Mouse (Mus musculus): Measurements from ENCODE around the gene Usp33. TPM values are rescaled to one million over a fixed set of nuclear protein-coding genes. Genes with fewer than 3 reads are reported as not detected.

Usp33 gene
- polyA plus RNA-seq, 1 experiment = 24.1 TPM

GRCm38 (mm10) chr3:152353434-152354177 is 7.3 kb downstream of the Usp33 start:
- Histone ChIP-seq H3K4me3 (ENCODE audit: insufficient read depth, low read depth, low read length) (no peak overlapping the region), H3K27ac (replicated peaks; ENCODE audit: low read depth, low read length) (no peak overlapping the region), H3K4me1 (ENCODE audit: control insufficient read depth, insufficient read depth, insufficient read length, low read length) (peaks cover 5% of the 10 kb centered on the region)

DNA sequence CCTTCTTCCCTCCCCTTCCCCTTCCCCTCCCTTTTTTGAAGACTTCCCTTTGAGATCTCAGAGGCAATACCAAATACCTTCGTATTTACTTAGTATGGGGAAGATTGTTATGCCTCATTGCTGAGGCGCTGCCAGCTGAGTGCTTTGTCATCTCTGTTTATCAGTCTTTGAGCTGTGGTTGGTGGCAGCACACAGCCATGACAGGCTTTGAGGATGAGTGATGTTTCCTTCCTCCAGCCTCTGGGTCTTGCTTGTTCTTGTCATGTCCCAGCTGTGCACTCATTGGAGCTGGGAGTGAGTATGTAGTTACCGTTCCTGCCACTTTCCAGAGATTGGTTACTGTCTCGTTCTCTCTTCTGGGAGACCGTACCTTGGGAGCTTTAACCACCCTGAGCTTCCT is 9.1 kb downstream of the Usp33 start:
- no peak overlapping the region for H3K4me3 ChIP-seq (ENCODE audit: insufficient read depth, low read depth, low read length)
- H3K4me1 ChIP-seq (ENCODE audit: control insufficient read depth, insufficient read depth, insufficient read length, low read length) = peaks cover 5% of the 10 kb centered on the region; the same call in 1 of the 2 replicates

DNA sequence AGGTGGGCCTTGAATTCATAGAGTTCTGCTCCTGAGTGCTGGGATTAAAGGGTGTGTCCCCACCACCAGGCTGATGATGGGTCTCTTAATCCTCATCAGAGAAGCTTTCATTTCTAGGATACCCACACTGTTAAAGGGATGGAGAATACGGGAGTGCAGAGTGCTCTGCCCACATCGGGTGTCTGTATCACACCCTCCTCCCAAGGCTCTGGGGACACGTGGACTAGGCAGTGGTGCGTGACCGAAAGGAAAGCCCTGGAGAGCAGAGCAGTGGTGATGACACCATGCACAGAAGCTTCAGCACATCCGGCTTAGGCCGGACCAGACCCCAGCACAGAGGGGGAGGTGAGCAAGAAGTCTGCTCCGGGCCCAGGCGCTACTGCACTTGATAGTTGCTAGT is 10.5 kb downstream of the Usp33 start:
- Histone ChIP-seq H3K27ac (replicated peaks; ENCODE audit: low read depth, low read length) (no peak overlapping the region), H3K4me3 (ENCODE audit: insufficient read depth, low read depth, low read length) (no peak overlapping the region), H3K4me1 (ENCODE audit: control insufficient read depth, insufficient read depth, insufficient read length, low read length) (no peaks in the 10 kb centered on the region)

More for the DNA sequence above, 9.1 kb downstream of the Usp33 start:
- H3K27ac ChIP-seq (replicated peaks; ENCODE audit: low read depth, low read length) = no peak overlapping the region

- no peaks in the 10 kb centered on the region for H3K4me1 ChIP-seq (ENCODE audit: control insufficient read depth, insufficient read depth, insufficient read length, low read length)
- no peak overlapping the region for H3K4me3 ChIP-seq (ENCODE audit: insufficient read depth, low read depth, low read length)
- no peak overlapping the region for H3K27ac ChIP-seq (replicated peaks; ENCODE audit: low read depth, low read length)
These were observed 12.9 kb downstream of the Usp33 start for GRCm38 (mm10) chr3:152359151-152359550.

DNA sequence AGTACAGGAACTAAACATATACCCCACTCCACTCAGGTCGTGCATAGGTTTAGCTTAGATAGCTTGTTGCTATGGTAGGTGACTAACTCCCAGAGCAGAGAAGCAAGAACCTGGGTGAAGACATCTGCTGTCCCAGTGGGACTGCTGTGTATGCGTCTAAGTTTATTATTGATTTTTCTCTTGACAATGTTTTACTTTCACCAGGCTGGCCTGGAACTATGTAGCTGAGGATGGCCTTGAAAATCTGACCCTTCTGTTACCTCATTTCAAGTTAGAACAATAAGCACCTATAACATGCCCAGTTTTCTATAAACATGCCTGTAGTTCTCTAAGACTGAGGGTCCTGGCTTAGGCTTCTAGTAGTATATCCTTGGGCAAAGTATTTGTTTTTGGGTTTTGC is 17.9 kb downstream of the Usp33 start:
- H3K27ac ChIP-seq (replicated peaks; ENCODE audit: low read depth, low read length) = no peak overlapping the region
- no peak overlapping the region for H3K4me3 ChIP-seq (ENCODE audit: insufficient read depth, low read depth, low read length)
- no peaks in the 10 kb centered on the region for H3K4me1 ChIP-seq (ENCODE audit: control insufficient read depth, insufficient read depth, insufficient read length, low read length)

- Histone ChIP-seq H3K4me1 (ENCODE audit: control insufficient read depth, insufficient read depth, insufficient read length, low read length) (no peaks in the 10 kb centered on the region), H3K27ac (replicated peaks; ENCODE audit: low read depth, low read length) (no peak overlapping the region), H3K4me3 (ENCODE audit: insufficient read depth, low read depth, low read length) (no peak overlapping the region)
These were observed 29.8 kb downstream of the Usp33 start for GRCm38 (mm10) chr3:152376063-152376462.

DNA sequence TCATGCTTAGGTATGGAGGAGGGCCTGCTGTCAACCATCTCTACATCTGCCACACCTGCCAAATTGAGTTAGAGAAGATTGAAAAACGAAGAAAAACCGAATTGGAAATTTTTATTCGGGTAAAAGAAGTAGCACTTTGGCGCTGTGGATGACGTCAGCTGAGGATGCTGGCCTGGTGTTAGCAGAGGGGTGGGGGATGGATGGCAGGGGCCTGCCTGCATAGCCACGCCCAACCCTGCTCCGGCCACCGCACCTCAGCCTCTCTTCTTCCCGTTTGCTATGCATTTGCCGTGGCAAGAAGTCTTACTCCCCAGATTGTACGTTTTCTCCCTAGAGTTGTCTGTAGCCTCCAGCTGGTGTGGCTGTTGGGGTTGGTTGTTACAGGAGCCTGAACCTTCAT is 37.8 kb downstream of the Usp33 start:
- H3K27ac ChIP-seq (replicated peaks; ENCODE audit: low read depth, low read length) = no peak overlapping the region
- H3K4me1 ChIP-seq (ENCODE audit: control insufficient read depth, insufficient read depth, insufficient read length, low read length) = no peaks in the 10 kb centered on the region
- H3K4me3 ChIP-seq (ENCODE audit: insufficient read depth, low read depth, low read length) = no peak overlapping the region

DNA sequence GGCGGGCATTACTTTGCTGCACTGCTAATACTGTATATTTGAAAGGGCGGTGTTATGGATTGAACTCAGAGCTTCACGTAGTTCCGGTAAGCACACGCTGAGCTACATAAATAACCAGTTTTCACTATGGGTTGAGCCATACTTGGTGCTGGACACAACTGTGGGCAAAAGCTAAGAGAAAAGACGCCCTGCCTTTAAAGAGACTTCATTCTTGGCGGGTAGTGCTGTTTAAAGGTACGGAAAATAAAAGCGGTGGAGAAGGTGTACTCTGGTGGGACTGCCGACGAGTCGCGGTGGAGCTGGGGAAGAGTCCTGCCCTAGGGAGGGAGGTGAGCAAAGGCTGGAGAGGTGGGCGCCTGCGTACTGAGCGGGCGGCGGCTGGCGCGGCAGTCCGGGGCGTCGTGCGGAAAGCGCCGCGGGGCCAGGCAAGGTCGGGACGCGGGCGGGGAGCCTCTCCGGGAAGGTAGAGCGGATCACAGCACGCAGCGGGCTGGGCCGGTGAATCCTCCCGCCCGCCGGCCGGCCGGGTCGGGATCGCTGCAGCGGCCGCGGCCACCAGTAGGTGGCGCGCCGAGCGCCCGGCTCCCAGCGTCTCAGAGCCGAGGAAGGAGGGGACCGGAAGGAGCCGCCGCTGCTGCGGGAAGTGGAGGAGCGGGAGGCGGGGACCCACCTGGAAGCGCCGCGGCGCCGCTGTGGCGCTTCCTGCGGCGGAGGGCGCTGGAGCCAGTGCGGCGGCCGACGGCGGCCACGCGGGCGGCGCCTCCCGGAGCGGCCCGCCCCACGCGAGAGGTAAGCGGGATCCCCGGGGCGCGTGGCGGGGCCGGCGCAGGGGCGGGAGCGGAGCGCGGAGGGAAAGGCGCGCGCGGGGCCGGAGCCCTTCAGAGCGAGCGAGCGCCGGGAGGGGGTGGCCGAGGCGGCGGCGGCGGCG is 49.3 kb downstream of the Usp33 start, which contains the start of gene Zzz3:
Zzz3 (plus strand) TSS at position 124 of the 928 bp plus-strand sequence.
- H3K27ac ChIP-seq (replicated peaks; ENCODE audit: low read depth, low read length) = peak within 1 kb of the TSS; percentile 99
- H3K4me3 ChIP-seq (ENCODE audit: insufficient read depth, low read depth, low read length) = peak within 1 kb of the TSS; percentile 90

GRCm38 (mm10) chr3:152396278-152396987 is 50.2 kb downstream of the Usp33 start:
- H3K27ac ChIP-seq (replicated peaks; ENCODE audit: low read depth, low read length) = peak overlapping the region; percentile 99
- H3K4me3 ChIP-seq (ENCODE audit: insufficient read depth, low read depth, low read length) = peak overlapping the region; percentile 90
- H3K4me1 ChIP-seq (ENCODE audit: control insufficient read depth, insufficient read depth, insufficient read length, low read length) = peaks cover 6% of the 10 kb centered on the region; the same call in 1 of the 2 replicates

More for the DNA sequence above, 49.3 kb downstream of the Usp33 start, which contains the start of gene Zzz3:
- peaks cover 4% of the 10 kb centered on the region; the same call in 1 of the 2 replicates for H3K4me1 ChIP-seq (ENCODE audit: control insufficient read depth, insufficient read depth, insufficient read length, low read length)

DNA sequence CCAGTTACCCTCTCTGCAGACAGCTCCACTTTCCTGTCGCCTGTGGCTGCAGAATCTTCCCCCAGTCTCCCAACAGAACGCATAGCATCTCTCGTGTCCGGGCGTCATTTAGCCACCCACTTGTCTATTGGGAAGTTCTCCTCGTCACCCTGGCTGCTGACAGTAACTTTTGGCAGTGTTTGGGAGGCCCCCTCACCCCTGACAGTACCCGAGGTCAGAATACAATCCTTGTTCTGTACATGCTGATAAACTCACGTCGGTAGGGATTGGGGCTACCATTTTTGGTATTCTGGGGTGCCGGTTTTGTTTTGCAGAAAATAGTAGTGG is 50.7 kb downstream of the Usp33 start:
- Histone ChIP-seq H3K4me3 (ENCODE audit: insufficient read depth, low read depth, low read length) (peak overlapping the region; percentile 90), H3K4me1 (ENCODE audit: control insufficient read depth, insufficient read depth, insufficient read length, low read length) (peaks cover 7% of the 10 kb centered on the region; the same call in 1 of the 2 replicates), H3K27ac (replicated peaks; ENCODE audit: low read depth, low read length) (peak overlapping the region; percentile 83)

- Histone ChIP-seq H3K27ac (replicated peaks; ENCODE audit: low read depth, low read length) (peak overlapping the region; percentile 83), H3K4me1 (ENCODE audit: control insufficient read depth, insufficient read depth, insufficient read length, low read length) (peaks cover 7% of the 10 kb centered on the region; the same call in 1 of the 2 replicates), H3K4me3 (ENCODE audit: insufficient read depth, low read depth, low read length) (peak overlapping the region; percentile 90)
These were observed 51.2 kb downstream of the Usp33 start for GRCm38 (mm10) chr3:152397335-152397940.

DNA sequence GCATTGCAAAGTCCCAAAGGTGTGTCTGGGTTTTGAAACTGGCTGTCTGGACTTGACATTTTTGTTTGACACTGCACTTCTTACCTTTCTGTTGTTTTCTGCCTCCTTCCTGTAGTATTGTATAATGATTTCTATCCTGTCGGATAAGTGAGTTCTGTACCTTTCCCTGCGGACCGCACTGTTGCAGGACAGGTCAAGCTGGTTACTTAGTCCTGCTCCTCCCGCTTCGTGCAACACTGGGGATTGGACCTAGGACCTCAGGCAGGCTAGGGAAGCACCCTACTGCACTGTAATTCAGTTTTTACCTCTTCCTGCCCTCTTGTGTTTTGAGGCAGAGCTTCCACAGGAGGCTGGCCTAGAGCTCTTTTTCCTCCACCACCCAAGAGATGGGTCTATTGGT is 54.2 kb downstream of the Usp33 start:
- Histone ChIP-seq H3K4me3 (ENCODE audit: insufficient read depth, low read depth, low read length) (no peak overlapping the region), H3K4me1 (ENCODE audit: control insufficient read depth, insufficient read depth, insufficient read length, low read length) (peaks cover 13% of the 10 kb centered on the region), H3K27ac (replicated peaks; ENCODE audit: low read depth, low read length) (no peak overlapping the region; the same call in 1 of the 2 replicates)

- Histone ChIP-seq H3K27ac (replicated peaks; ENCODE audit: low read depth, low read length) (no peak overlapping the region), H3K4me1 (ENCODE audit: control insufficient read depth, insufficient read depth, insufficient read length, low read length) (peaks cover 13% of the 10 kb centered on the region), H3K4me3 (ENCODE audit: insufficient read depth, low read depth, low read length) (no peak overlapping the region)
These were observed 54.6 kb downstream of the Usp33 start for GRCm38 (mm10) chr3:152400875-152401274.

GRCm38 (mm10) chr3:152401964-152402670 is 55.8 kb downstream of the Usp33 start:
- Histone ChIP-seq H3K4me1 (ENCODE audit: control insufficient read depth, insufficient read depth, insufficient read length, low read length) (peaks cover 17% of the 10 kb centered on the region), H3K27ac (replicated peaks; ENCODE audit: low read depth, low read length) (no peak overlapping the region), H3K4me3 (ENCODE audit: insufficient read depth, low read depth, low read length) (no peak overlapping the region)

Data from brown adipose tissue, adult 24 weeks (tissue).